3 mouse cellular contexts compared by ENCODE assay signal in genomic region chr1:171077192-171077591, GRCm38 (mm10). TPM values are rescaled to one million over a fixed set of nuclear protein-coding genes. Genes with fewer than 3 reads are reported as not detected.
"Had no signal": no experiment of that assay in that cellular context is flagged by ENCODE, and none has a peak within 500 bp of the region (broad histone marks: within the 10 kb centered on the region; RNA-seq: fewer than 3 reads in every experiment).

No protein-coding gene starts in this region.

RNA-seq across cellular contexts. Expression of gene Fcgr4, which starts 58.5 kb away (rescaled TPM):
- polyA plus RNA-seq: neural tube, embryonic 13.5 days; neural tube, embryonic 14.5 days; testis, adult 2 months had no signal
